Mouse (Mus musculus) layer of hippocampus, adult 18-20 months (tissue): Measurements from ENCODE around the gene Olfr922. TPM values are rescaled to one million over a fixed set of nuclear protein-coding genes. Genes with fewer than 3 reads are reported as not detected.

ENCODE experiments used
- DNase-seq, 2 experiments: peaks; one replicate each; pipeline ENCODE4 v3.0.0; 2022; ENCODE audit warnings: low spot score in 2 of 2
- long read RNA-seq: library from polyadenylated mRNA; stranded (forward); transcript quantifications from one replicate; pipeline ENCODE4 v2.0.0, GENCODE M21; 2021
- total RNA-seq, 2 experiments: library from RNA; stranded (reverse); gene quantifications; 2 replicates each; pipeline ENCODE4 v1.2.3; 2021

The Olfr922 gene
- not detected for total RNA-seq
- long read RNA-seq, result 0 reads

GRCm38 (mm10) chr9:38814314-38814713 is at the start of gene Olfr922:
Gene Olfr922, plus strand, starts transcription at chr9:38814614.
- DNase-seq, result no peak

GRCm38 (mm10) chr9:38772768-38773167 is 41.6 kb upstream of the Olfr922 start, which contains the start of gene Olfr921:
Gene Olfr921, plus strand, starts transcription at chr9:38773068.
- DNase-seq, result no peak

- no peak for DNase-seq
Observed at GRCm38 (mm10) chr9:38792689-38793088, 21.7 kb upstream of the Olfr922 start.

- peak in 1 of 2 experiments; percentile 5 for DNase-seq
Observed at GRCm38 (mm10) chr9:38805696-38806095, 8.7 kb upstream of the Olfr922 start.

- no peak for DNase-seq
Observed at GRCm38 (mm10) chr9:38815458-38815986, 1.1 kb downstream of the Olfr922 start.

GRCm38 (mm10) chr9:38826245-38826644 is 11.8 kb downstream of the Olfr922 start, which contains the start of gene Olfr923:
Gene Olfr923, plus strand, starts transcription at chr9:38826545.
- DNase-seq, result no peak

GRCm38 (mm10) chr9:38833027-38833426 is 18.6 kb downstream of the Olfr922 start:
- DNase-seq, result no peak

GRCm38 (mm10) chr9:38844149-38844548 is 29.7 kb downstream of the Olfr922 start, which contains the start of gene Olfr924:
Gene Olfr924, plus strand, starts transcription at chr9:38844449.
- DNase-seq, result no peak

GRCm38 (mm10) chr9:38854760-38855159 is 40.3 kb downstream of the Olfr922 start, which contains the start of gene Olfr26:
Gene Olfr26, plus strand, starts transcription at chr9:38855060.
- no peak for DNase-seq

Other genes starting within 250 kb of the Olfr922 start
- not detected for gene Olfr912, start 234.4 kb upstream of the Olfr922 start, total RNA-seq
- not detected for gene Olfr913, start 221.9 kb upstream of the Olfr922 start, total RNA-seq
- gene Olfr914, start 209.5 kb upstream of the Olfr922 start, total RNA-seq, result not detected
- gene Olfr916, start 154.7 kb upstream of the Olfr922 start, total RNA-seq, result not detected
- not detected for gene Olfr917, start 148.8 kb upstream of the Olfr922 start, total RNA-seq
- gene Olfr918, start 140.0 kb upstream of the Olfr922 start, total RNA-seq, result not detected
- not detected for gene Olfr919, start 110.9 kb upstream of the Olfr922 start, total RNA-seq
- gene Vwa5a, start 96.3 kb upstream of the Olfr922 start, total RNA-seq, result 10 to 100 TPM; 13.4 to 14.6 TPM
- gene Olfr920, start 62.3 kb upstream of the Olfr922 start, total RNA-seq, result under 1 TPM; 0.12 to 0.15 TPM
- not detected for gene Olfr921, start 41.5 kb upstream of the Olfr922 start, total RNA-seq
- gene Olfr923, start 11.9 kb downstream of the Olfr922 start, total RNA-seq, result not detected
- not detected for gene Olfr924, start 29.8 kb downstream of the Olfr922 start, total RNA-seq
- not detected for gene Olfr26, start 40.4 kb downstream of the Olfr922 start, total RNA-seq
- not detected for gene Olfr926, start 62.5 kb downstream of the Olfr922 start, total RNA-seq
- gene Olfr930, start 115.2 kb downstream of the Olfr922 start, total RNA-seq, result not detected
- not detected for gene Olfr933, start 157.7 kb downstream of the Olfr922 start, total RNA-seq
- gene Olfr934, start 173.7 kb downstream of the Olfr922 start, total RNA-seq, result not detected
- not detected for gene Olfr935, start 185.1 kb downstream of the Olfr922 start, total RNA-seq
- not detected for gene Olfr146, start 208.8 kb downstream of the Olfr922 start, total RNA-seq